Mouse (Mus musculus) thymus, adult 2 months (tissue): ENCODE data around the gene Abhd17c.

Source experiments
- CTCF ChIP-seq: fragments of 200-500 bp; IDR thresholded peaks from 2 replicates; pipeline ENCODE4 v1.5.1; 2012; ENCODE audit warnings: mild to moderate bottlenecking, control low read depth, low read length, moderate library complexity, borderline replicate concordance; ENCODE audit not compliant: control insufficient read depth, poor library complexity, insufficient read depth; ENCODE audit errors: extremely low read depth
- POLR2A ChIP-seq: fragments of 200-500 bp; IDR thresholded peaks from 2 replicates; pipeline ENCODE4 v1.6.1; 2012; ENCODE audit warnings: mild to moderate bottlenecking, low read length, control low read depth, moderate library complexity; ENCODE audit not compliant: control insufficient read depth, poor library complexity, insufficient read depth; ENCODE audit errors: extremely low read depth

- TF ChIP-seq POLR2A (no peak), CTCF (no peak)
Observed at GRCm38 (mm10) chr7:84196221-84196620, 44.5 kb upstream of the Abhd17c start.
